Mouse (Mus musculus) kidney, postnatal 0 days (tissue): ENCODE measurements at regions not wholly inside any gene's neighbourhood (a gene's known extent, or its start where the extent isn't known, plus 50 kb on each side); places are given as distances from the start of the nearest gene placed in this dataset.

Source experiments
- ATAC-seq: fragments of 200-750 bp; cut with Nextera tagmentation; replicated peaks from 2 replicates; pipeline ENCODE4 v1.8.0; 2017; ENCODE audit warnings: low read depth, moderate number of reproducible peaks, moderate TSS enrichment, moderate library complexity; ENCODE audit not compliant: low FRiP score
- DNase-seq: peaks from one replicate; pipeline ENCODE4 v3.0.0-alpha.2; 2016; ENCODE audit warnings: low spot score
- H3K27ac ChIP-seq: fragments of 300-500 bp; sonication (generic); 2 replicates; pipeline ENCODE4 v1.5.1; 2014; ENCODE audit warnings: mild to moderate bottlenecking
- H3K27me3 ChIP-seq: fragments of 300-500 bp; sonication (generic); 2 replicates; pipeline ENCODE4 v1.6.1; 2014; ENCODE audit warnings: low read length, mixed read lengths; ENCODE audit not compliant: insufficient read depth
- H3K36me3 ChIP-seq: fragments of 300-500 bp; sonication (generic); 2 replicates; pipeline ENCODE4 v1.6.1; 2014; ENCODE audit warnings: low read length, mixed read lengths; ENCODE audit not compliant: insufficient read depth
- H3K4me1 ChIP-seq: fragments of 300-500 bp; sonication (generic); replicated peaks from 2 replicates; pipeline ENCODE4 v1.6.1; 2014; ENCODE audit warnings: antibody characterized with exemption, low read length, mixed read lengths; ENCODE audit not compliant: insufficient read depth
- H3K4me2 ChIP-seq: fragments of 300-500 bp; sonication (generic); 2 replicates; pipeline ENCODE4 v1.6.1; 2014; ENCODE audit warnings: mild to moderate bottlenecking, low read length, moderate library complexity, mixed read lengths
- H3K4me3 ChIP-seq: fragments of 300-500 bp; sonication (generic); replicated peaks from 2 replicates; pipeline ENCODE4 v1.5.1; 2014; ENCODE audit warnings: low read depth, low read length
- H3K9ac ChIP-seq: fragments of 300-500 bp; sonication (generic); 2 replicates; pipeline ENCODE4 v1.6.1; 2014; ENCODE audit warnings: low read depth, low read length
- H3K9me3 ChIP-seq: fragments of 300-500 bp; sonication (generic); replicated peaks from 2 replicates; pipeline ENCODE4 v1.6.1; 2016; ENCODE audit warnings: low read length, inconsistent platforms, mixed read lengths
- CTCF ChIP-seq: IDR thresholded peaks from 2 replicates; pipeline ENCODE4 v1.5.1; 2016; ENCODE audit warnings: antibody characterized with exemption, low read depth, mild to moderate bottlenecking, moderate library complexity
- WGBS: fragments of 180-500 bp; shearing (Covaris S2); extraction: QIAGEN DNeasy Blood & Tissue Kit; methylation state at CpG from one replicate; pipeline ENCODE4 v1.1.7; 2014; 5-methylcytosine and 5-hydroxymethylcytosine counted together

DNA sequence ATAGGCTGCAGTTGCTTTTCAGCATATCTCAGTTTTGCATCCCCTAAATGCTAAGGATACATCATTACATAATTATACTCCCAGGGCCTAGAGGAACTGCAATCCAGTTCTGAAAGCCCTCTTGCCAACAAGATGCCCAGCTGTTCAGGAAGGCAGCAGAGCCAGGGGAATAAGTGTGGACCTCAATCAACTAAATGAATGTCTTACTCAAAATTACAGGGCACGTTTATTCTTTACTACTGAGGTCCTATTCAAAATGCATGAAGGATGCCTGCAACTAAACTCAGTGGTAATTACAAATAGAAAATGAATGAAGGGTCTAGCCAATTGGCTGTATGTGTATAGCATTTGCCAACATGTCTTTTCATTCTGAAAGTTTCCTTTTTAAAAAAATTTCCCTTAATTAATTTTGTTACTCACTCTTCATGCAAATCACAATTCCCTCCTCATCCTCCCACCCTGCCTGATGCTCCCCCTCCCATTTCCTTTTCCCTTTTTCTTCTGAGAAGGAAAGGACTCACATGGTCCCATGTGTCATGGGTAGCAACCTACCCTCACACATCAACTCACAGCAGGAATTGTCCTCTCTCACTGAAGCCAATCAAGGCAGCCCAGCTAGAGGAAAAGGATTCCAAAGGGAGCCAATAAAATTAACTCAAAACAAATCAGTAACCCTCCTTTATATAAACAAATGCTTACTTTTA lies 86.9 kb upstream of the Ins1 start:
- 76% methylated on average over 1 of the region's 1 CpGs for WGBS
- Histone ChIP-seq H3K4me3 (no peak overlapping the region), H3K4me1 (no peaks in the 10 kb centered on the region), H3K36me3 (no peaks in the 10 kb centered on the region), H3K4me2 (no peak overlapping the region), H3K9me3 (no peaks in the 10 kb centered on the region), H3K27ac (no peak overlapping the region), H3K27me3 (no peaks in the 10 kb centered on the region), H3K9ac (no peak overlapping the region)
- ATAC-seq (no peak), DNase-seq (no peak)
- TF ChIP-seq CTCF: no peak

DNA sequence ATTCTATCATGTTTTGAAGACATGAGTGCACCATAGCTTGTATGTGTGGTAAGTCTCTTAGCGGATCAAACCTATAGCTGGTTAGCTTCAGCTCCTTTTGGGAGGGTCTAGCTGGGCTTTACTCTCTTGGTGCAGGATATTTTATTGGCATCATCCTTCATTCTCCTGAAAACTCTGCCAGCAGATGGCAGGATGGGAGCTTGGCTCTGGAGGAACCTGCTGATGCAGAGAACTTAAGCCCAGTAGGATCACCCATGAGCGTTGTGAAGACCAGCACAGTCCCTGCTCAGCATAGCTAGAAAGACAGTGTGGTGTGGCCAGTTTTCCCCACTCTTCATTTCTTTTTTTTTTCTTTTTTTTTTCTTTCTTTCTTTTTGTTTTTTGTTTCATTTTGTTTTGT lies 70.3 kb upstream of the Ins1 start:
- no peak overlapping the region for H3K27ac ChIP-seq
- no peaks in the 10 kb centered on the region for H3K36me3 ChIP-seq
- H3K27me3 ChIP-seq: no peaks in the 10 kb centered on the region
- DNase-seq (no peak), ATAC-seq (no peak)
- H3K4me2 ChIP-seq: no peak overlapping the region
- H3K9me3 ChIP-seq: no peaks in the 10 kb centered on the region
- H3K4me1 ChIP-seq: no peaks in the 10 kb centered on the region
- WGBS: 82% methylated on average over 2 of the region's 2 CpGs
- H3K4me3 ChIP-seq: no peak overlapping the region
- no peak overlapping the region for H3K9ac ChIP-seq
- TF ChIP-seq CTCF: peak; percentile 41; the same call in 1 of the 2 replicates

DNA sequence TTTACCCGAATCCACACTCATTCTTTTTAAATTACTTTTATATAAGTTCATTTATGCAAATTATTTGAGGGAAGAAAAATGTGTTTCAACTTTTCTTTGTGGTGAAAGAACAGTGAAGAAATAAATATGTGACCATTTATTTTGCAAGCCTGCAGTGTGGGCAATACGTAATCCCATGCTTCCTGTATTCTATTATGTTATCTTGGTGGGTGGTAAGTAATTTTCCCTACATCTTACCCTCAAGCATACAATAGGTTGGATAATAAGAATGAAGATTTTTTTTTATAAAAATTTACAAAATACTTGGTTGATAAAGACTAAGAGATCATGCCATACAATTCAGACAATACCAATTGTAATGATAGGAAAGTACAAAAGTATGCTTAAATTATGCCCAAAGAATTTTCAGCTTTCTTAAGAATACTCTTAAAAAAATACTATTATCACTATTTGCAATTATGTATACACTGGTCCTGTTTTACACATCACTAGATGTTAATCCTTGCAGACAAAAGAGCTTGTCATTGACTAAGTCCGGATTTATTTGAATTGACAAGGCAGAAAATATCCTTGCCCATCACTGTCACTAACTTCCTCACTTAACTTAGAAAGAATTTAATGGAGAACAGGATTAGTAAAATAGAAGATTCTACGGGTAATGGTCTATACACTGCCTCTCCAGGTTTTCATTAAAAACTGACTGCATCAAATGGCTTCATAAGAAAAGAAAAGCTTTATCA lies 64.4 kb upstream of the Ins1 start:
- H3K36me3 ChIP-seq: no peaks in the 10 kb centered on the region
- no peak overlapping the region for H3K9ac ChIP-seq
- H3K27ac ChIP-seq: no peak overlapping the region
- no peak for TF ChIP-seq CTCF
- 88% methylated on average over 4 of the region's 4 CpGs for WGBS
- H3K4me2 ChIP-seq: no peak overlapping the region
- no peak for DNase-seq
- H3K4me3 ChIP-seq: no peak overlapping the region
- no peak for ATAC-seq
- H3K4me1 ChIP-seq: no peaks in the 10 kb centered on the region
- H3K27me3 ChIP-seq: no peaks in the 10 kb centered on the region
- H3K9me3 ChIP-seq: no peaks in the 10 kb centered on the region

DNA sequence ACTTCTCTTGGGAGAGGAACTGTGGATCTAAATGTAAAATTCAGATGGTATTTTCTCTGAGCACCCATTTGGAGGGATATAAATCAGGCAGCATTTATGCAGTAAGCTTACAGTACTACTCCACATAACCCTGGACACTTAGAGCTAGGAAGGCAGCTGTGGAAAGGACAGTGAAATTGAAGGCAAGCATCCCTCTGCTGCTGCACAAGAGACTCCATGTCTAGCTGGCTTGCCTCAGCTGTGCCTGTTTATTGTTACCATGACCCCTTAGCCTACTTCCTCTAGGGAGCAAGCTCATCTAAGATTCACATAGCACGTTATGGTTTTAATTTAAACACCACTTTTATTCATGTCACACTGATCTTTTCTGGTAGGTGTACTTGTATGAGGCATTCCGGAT lies 56.4 kb upstream of the Ins1 start:
- H3K9ac ChIP-seq: no peak overlapping the region
- H3K27ac ChIP-seq: no peak overlapping the region
- no peak for TF ChIP-seq CTCF
- no peaks in the 10 kb centered on the region for H3K36me3 ChIP-seq
- DNase-seq: no peak
- no peaks in the 10 kb centered on the region for H3K9me3 ChIP-seq
- no peak overlapping the region for H3K4me3 ChIP-seq
- no peaks in the 10 kb centered on the region for H3K27me3 ChIP-seq
- H3K4me1 ChIP-seq: no peaks in the 10 kb centered on the region
- H3K4me2 ChIP-seq: no peak overlapping the region
- ATAC-seq: no peak
- 67% methylated on average over 2 of the region's 2 CpGs for WGBS
